Mouse (Mus musculus) kidney, adult 2 months (tissue): Measurements from ENCODE around the gene Sik3.

Experiments
- CTCF ChIP-seq: fragments of 200-500 bp; conservative IDR thresholded peaks from 2 replicates; pipeline ENCODE4 v1.5.1; 2011; ENCODE audit warnings: low read depth, mild to moderate bottlenecking, control low read depth, low read length, moderate library complexity, mixed read lengths; ENCODE audit not compliant: insufficient read depth, insufficient read length
- POLR2A ChIP-seq: fragments of 200-500 bp; IDR thresholded peaks from one replicate; pipeline ENCODE4 v1.6.1; 2011; ENCODE audit warnings: low read depth, low read length, control low read depth

DNA sequence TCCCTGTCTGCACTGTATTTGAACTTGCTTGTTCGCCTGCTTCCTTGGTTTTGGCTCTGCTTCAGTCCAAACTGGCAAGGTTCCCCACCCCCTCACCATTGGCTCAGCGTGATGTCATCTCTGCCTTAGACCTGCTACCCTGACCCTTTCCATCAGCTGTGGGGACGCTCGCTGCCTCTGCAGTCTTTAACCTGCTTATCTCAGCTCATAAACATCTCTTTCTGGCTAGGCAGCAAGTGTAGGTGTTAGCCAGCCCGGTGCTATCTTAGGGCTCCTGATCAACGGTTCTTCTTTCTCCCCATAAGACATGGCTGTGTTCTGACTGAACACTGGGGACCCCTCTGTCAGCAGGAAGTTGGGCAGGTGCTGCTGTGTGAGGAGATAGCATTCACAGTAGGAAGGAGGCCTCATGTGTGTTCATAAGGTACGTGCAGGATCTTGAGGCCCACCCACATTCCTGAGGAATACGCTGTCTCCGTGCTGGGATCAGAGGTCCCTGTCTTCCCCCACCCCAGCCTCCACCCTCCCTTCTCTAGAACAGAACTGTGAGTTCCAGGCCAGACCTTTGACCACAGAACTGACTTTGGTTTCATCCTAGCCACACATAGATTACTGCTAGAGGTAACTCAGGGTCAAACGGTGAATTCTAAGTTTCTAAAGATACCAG lies 194.3 kb downstream of the Sik3 start:
- no peak for TF ChIP-seq CTCF
- TF ChIP-seq POLR2A: no peak
